Mouse (Mus musculus) forebrain, embryonic 16.5 days (tissue): Measurements from ENCODE around the gene Odc1. TPM values are rescaled to one million over a fixed set of nuclear protein-coding genes. Genes with fewer than 3 reads are reported as not detected.

Experiments
- ATAC-seq: fragments of 200-750 bp; cut with Nextera tagmentation; 2 replicates; pipeline ENCODE4 v1.8.0; 2017; ENCODE audit warnings: mild to moderate bottlenecking, moderate library complexity
- H3K27ac ChIP-seq: fragments of 300-500 bp; sonication (generic); 2 replicates; pipeline ENCODE4 v1.5.1; 2014; ENCODE audit warnings: low read length, control low read depth
- H3K27me3 ChIP-seq: fragments of 300-500 bp; sonication (generic); replicated peaks from 2 replicates; pipeline ENCODE4 v1.6.1; 2014; ENCODE audit warnings: low read length; ENCODE audit not compliant: control insufficient read depth, insufficient read depth
- H3K36me3 ChIP-seq: fragments of 300-500 bp; sonication (generic); 2 replicates; pipeline ENCODE4 v1.6.1; 2014; ENCODE audit not compliant: control insufficient read depth, insufficient read depth
- H3K4me1 ChIP-seq: fragments of 300-500 bp; sonication (generic); replicated peaks from 2 replicates; pipeline ENCODE4 v1.6.1; 2014; ENCODE audit warnings: low read length; ENCODE audit not compliant: control insufficient read depth, insufficient read depth
- H3K4me2 ChIP-seq: fragments of 300-500 bp; sonication (generic); 2 replicates; pipeline ENCODE4 v1.6.1; 2014; ENCODE audit warnings: mild to moderate bottlenecking, low read length, control low read depth
- H3K4me3 ChIP-seq: fragments of 300-500 bp; sonication (generic); replicated peaks from 2 replicates; pipeline ENCODE4 v1.5.1; 2014; ENCODE audit warnings: mild to moderate bottlenecking, low read length, control low read depth
- H3K9ac ChIP-seq: fragments of 300-500 bp; sonication (generic); replicated peaks from 2 replicates; pipeline ENCODE4 v1.6.1; 2014; ENCODE audit warnings: low read depth, low read length, control low read depth
- H3K9me3 ChIP-seq: fragments of 300-500 bp; sonication (generic); 2 replicates; pipeline ENCODE4 v1.6.1; 2016; ENCODE audit warnings: low read length; ENCODE audit not compliant: control insufficient read depth
- WGBS: fragments of 180-500 bp; shearing (Covaris S2); extraction: QIAGEN DNeasy Blood & Tissue Kit; methylation state at CpG from one replicate; pipeline ENCODE4 v1.1.7; 2014; 5-methylcytosine and 5-hydroxymethylcytosine counted together
- polyA plus RNA-seq: library from polyadenylated mRNA; unstranded; fragments of >200 nt; fragmentation: Nextera tagmentation; extraction: Ambion mirVana; gene quantifications from 2 replicates; pipeline ENCODE4 v1.2.1, GENCODE M21; 2015

Odc1 gene
- polyA plus RNA-seq, 1 experiment from 2014 or later = 217 TPM

GRCm38 (mm10) chr12:17511019-17511418 is 33.6 kb upstream of the Odc1 start:
- H3K36me3 ChIP-seq = no peaks in the 10 kb centered on the region
- H3K27ac ChIP-seq = no peak overlapping the region
- no peak overlapping the region for H3K9ac ChIP-seq
- no peak for ATAC-seq
- H3K27me3 ChIP-seq = no peaks in the 10 kb centered on the region
- H3K4me3 ChIP-seq = no peak overlapping the region
- no peak overlapping the region for H3K4me2 ChIP-seq
- no peaks in the 10 kb centered on the region for H3K9me3 ChIP-seq
- 92% methylated on average over 6 of the region's 6 CpGs for WGBS
- no peaks in the 10 kb centered on the region for H3K4me1 ChIP-seq

- Histone ChIP-seq H3K36me3 (no peaks in the 10 kb centered on the region), H3K4me1 (no peaks in the 10 kb centered on the region), H3K27me3 (no peaks in the 10 kb centered on the region), H3K4me2 (no peak overlapping the region), H3K9me3 (no peaks in the 10 kb centered on the region), H3K4me3 (no peak overlapping the region), H3K9ac (no peak overlapping the region), H3K27ac (no peak overlapping the region)
- ATAC-seq = no peak
- WGBS = 81% methylated on average over 3 of the region's 3 CpGs
Observed at GRCm38 (mm10) chr12:17529180-17529579, 15.4 kb upstream of the Odc1 start.

GRCm38 (mm10) chr12:17529726-17530125 is 14.9 kb upstream of the Odc1 start:
- Histone ChIP-seq H3K36me3 (no peaks in the 10 kb centered on the region), H3K4me2 (no peak overlapping the region), H3K9ac (no peak overlapping the region), H3K9me3 (no peaks in the 10 kb centered on the region), H3K4me3 (no peak overlapping the region), H3K27me3 (no peaks in the 10 kb centered on the region), H3K4me1 (no peaks in the 10 kb centered on the region), H3K27ac (no peak overlapping the region)
- WGBS = 88% methylated on average over 6 of the region's 6 CpGs
- ATAC-seq = no peak

- no peak overlapping the region for H3K4me2 ChIP-seq
- H3K9me3 ChIP-seq = no peaks in the 10 kb centered on the region
- 83% methylated on average over 4 of the region's 4 CpGs for WGBS
- no peak overlapping the region for H3K9ac ChIP-seq
- H3K27ac ChIP-seq = no peak overlapping the region
- no peaks in the 10 kb centered on the region for H3K4me1 ChIP-seq
- H3K27me3 ChIP-seq = no peaks in the 10 kb centered on the region
- no peak overlapping the region for H3K4me3 ChIP-seq
- ATAC-seq = no peak
- no peaks in the 10 kb centered on the region for H3K36me3 ChIP-seq
Observed at GRCm38 (mm10) chr12:17530825-17531224, 13.8 kb upstream of the Odc1 start.

DNA sequence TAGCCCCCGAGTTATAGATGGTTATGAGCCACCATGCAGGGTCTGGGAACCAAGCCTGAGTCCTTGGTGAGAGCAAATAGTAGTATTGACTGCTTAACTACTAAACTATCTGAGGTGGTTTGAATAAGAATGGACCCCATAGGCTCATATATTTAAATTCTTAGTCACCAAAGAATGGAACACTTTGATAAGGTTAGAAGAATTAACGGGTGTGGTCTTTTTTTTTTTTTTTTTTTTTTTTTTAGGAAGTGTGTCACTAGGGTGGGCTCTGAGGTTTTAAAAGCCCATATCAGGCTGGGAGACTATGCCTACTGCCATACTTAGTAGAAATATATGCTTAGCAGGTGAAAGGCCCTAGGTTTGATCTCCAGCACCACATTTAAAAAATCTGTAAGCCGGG is 8.4 kb upstream of the Odc1 start:
- Histone ChIP-seq H3K27ac (no peak overlapping the region), H3K4me3 (no peak overlapping the region), H3K9me3 (no peaks in the 10 kb centered on the region), H3K36me3 (no peaks in the 10 kb centered on the region), H3K4me2 (no peak overlapping the region), H3K4me1 (no peaks in the 10 kb centered on the region), H3K27me3 (no peaks in the 10 kb centered on the region), H3K9ac (no peak overlapping the region)
- ATAC-seq = no peak
- WGBS = 91% methylated on average over 3 of the region's 3 CpGs

- 86% methylated on average over 3 of the region's 3 CpGs for WGBS
- Histone ChIP-seq H3K4me3 (no peak overlapping the region), H3K9ac (no peak overlapping the region)
Observed at GRCm38 (mm10) chr12:17537147-17537546, 7.4 kb upstream of the Odc1 start.

GRCm38 (mm10) chr12:17538087-17538486 is 6.5 kb upstream of the Odc1 start:
- H3K4me2 ChIP-seq = no peak overlapping the region
- H3K36me3 ChIP-seq = no peaks in the 10 kb centered on the region
- H3K27ac ChIP-seq = no peak overlapping the region
- no peak overlapping the region for H3K4me3 ChIP-seq
- no peak overlapping the region for H3K9ac ChIP-seq
- H3K9me3 ChIP-seq = no peaks in the 10 kb centered on the region
- no peaks in the 10 kb centered on the region for H3K4me1 ChIP-seq
- ATAC-seq = no peak
- H3K27me3 ChIP-seq = no peaks in the 10 kb centered on the region
- 94% methylated on average over 3 of the region's 3 CpGs for WGBS

More at GRCm38 (mm10) chr12:17537147-17537546, 7.4 kb upstream of the Odc1 start:
- no peaks in the 10 kb centered on the region for H3K36me3 ChIP-seq
- no peaks in the 10 kb centered on the region for H3K4me1 ChIP-seq
- H3K27me3 ChIP-seq = no peaks in the 10 kb centered on the region
- ATAC-seq = no peak
- H3K27ac ChIP-seq = no peak overlapping the region
- no peaks in the 10 kb centered on the region for H3K9me3 ChIP-seq
- H3K4me2 ChIP-seq = no peak overlapping the region

DNA sequence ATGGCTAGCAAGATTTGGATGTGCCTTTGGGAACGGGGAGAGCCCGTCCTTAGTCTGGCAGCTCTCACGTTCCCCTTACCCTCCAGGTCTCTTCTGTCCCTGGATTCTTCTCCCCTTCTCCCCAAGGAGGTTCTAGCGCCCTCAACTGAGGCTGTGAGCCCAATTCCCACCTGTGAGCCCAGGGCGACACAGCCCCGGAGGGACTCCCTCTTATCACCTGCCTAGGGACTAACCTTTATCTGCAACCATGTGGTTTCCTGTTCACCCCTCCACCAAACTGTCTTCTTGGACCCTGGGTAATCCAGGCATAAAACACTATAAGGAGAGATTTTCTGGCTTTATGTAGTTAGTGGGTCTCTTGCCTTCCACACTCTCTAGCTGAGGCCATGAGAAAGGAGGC is 5.6 kb upstream of the Odc1 start:
- Histone ChIP-seq H3K36me3 (no peaks in the 10 kb centered on the region), H3K27me3 (no peaks in the 10 kb centered on the region), H3K9me3 (no peaks in the 10 kb centered on the region), H3K4me2 (no peak overlapping the region), H3K4me1 (peaks cover 2% of the 10 kb centered on the region; the same call in 1 of the 2 replicates), H3K27ac (no peak overlapping the region), H3K4me3 (no peak overlapping the region), H3K9ac (no peak overlapping the region)
- 72% methylated on average over 6 of the region's 6 CpGs for WGBS
- no peak for ATAC-seq

DNA sequence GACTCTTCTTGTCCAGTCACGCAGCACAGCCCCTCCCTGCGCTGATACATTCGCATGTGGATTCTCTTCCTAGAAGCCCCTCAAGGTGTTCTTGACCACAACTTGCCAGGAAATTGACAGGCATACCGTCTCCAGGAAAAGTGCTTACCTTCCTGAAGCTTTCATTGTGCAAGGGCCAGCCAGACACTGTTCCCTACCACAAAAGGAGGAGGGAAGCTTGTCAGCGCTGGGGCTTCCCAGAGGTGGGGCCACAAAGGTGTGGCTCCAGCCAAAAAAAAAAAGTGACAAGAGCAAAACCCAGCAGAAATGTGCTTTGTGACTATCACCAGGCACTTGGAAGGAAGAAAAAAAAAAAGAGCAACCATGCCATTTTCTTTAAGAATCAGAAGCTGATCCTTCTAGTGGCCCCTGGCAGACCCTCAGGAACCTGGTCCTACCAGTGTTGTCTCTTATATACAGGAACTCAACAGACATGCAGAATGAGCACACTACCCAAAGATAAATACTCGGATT is 4.5 kb upstream of the Odc1 start:
- Histone ChIP-seq H3K27me3 (no peaks in the 10 kb centered on the region), H3K9ac (no peak overlapping the region), H3K36me3 (no peaks in the 10 kb centered on the region), H3K4me1 (peaks cover 3% of the 10 kb centered on the region; the same call in 1 of the 2 replicates), H3K9me3 (no peaks in the 10 kb centered on the region), H3K4me2 (no peak overlapping the region), H3K27ac (no peak overlapping the region), H3K4me3 (no peak overlapping the region)
- ATAC-seq = no peak
- 81% methylated on average over 6 of the region's 6 CpGs for WGBS

DNA sequence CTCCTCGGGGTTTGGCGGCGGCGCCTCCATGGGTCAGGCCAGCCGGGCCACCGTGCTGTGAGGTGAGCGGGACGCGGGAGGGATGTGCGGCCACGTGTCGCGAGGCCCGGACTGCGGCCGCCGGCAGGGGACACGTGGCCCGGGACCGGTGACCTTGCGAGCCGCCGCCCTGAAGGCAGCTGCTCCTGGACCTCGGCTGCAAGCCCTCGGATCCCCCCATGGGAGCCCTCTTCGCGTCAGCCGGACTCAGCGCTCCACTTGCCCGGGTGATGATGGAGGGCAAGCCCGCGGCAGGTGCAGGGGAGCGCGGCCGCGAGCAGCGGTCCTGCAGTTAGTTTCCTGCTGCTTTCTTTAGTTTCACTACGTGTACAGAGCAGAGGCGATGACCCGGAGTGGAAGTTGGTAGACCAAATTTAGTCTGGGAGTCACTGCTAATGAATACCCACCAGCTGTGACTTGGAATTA is 545 bp downstream of the Odc1 start:
- Histone ChIP-seq H3K27me3 (no peaks in the 10 kb centered on the region), H3K36me3 (peaks cover 10% of the 10 kb centered on the region), H3K4me1 (peaks cover 24% of the 10 kb centered on the region), H3K9ac (peak overlapping the region; percentile 94), H3K9me3 (no peaks in the 10 kb centered on the region), H3K4me2 (peak overlapping the region; percentile 85), H3K27ac (peak overlapping the region; percentile 80), H3K4me3 (peak overlapping the region; percentile 98)
- under 1% methylated on average over 40 of the region's 40 CpGs for WGBS
- ATAC-seq = peak; percentile 29
